Mouse (Mus musculus) cerebellum, adult 2 months (tissue): ENCODE data around the gene Tbxa2r.

ENCODE experiments used
- CTCF ChIP-seq: fragments of 200-500 bp; IDR thresholded peaks from 2 replicates; pipeline ENCODE4 v1.5.1; 2011; ENCODE audit warnings: low read depth, mild to moderate bottlenecking, control low read depth, low read length, moderate library complexity, borderline replicate concordance; ENCODE audit not compliant: insufficient read depth
- POLR2A ChIP-seq: fragments of 200-500 bp; IDR thresholded peaks from 2 replicates; pipeline ENCODE4 v1.6.1; 2011; ENCODE audit warnings: low read length, control low read depth, borderline replicate concordance; ENCODE audit not compliant: insufficient read depth

DNA sequence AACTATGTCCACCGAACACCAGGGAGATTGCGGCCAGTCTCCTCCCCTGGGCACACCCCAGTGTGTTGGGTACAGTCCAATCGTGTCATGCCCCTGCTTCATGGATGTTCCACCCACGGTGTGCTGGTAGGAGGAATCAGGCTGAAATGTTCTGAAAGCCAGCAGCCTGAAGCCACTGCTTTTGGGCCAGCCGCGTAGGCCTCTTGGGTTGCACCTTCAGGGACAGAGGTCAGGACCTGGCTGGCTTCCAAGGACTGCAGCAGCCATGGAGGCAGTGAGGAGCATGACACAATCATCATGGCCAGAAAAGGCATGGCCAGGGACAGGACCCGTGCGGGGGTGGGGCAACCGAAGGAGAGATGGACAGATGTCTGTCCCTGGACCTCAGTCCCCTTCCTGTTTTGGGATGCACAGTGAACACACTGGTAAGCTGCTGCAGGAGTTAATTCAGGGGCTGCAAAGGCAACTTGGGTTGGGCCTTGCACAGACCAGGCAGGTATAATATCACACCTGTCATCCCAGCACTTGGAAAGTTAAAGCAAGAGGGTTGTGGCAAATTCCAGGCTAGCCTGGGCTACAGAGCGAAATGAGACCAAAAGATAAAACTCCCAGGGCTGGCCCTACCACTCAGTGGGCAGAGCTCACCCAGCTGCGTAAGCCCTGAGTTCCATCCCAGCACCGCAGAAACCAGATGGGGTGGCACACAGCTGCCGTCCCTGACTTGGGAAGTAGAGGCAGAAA, 9.8 kb upstream of the Tbxa2r start:
- TF ChIP-seq POLR2A = no peak
- no peak for TF ChIP-seq CTCF
